Mouse (Mus musculus): Measurements from ENCODE around the gene A1cf. TPM values are rescaled to one million over a fixed set of nuclear protein-coding genes. Genes with fewer than 3 reads are reported as not detected.

A1cf gene
- polyA plus RNA-seq, 2 experiments, result not detected

DNA sequence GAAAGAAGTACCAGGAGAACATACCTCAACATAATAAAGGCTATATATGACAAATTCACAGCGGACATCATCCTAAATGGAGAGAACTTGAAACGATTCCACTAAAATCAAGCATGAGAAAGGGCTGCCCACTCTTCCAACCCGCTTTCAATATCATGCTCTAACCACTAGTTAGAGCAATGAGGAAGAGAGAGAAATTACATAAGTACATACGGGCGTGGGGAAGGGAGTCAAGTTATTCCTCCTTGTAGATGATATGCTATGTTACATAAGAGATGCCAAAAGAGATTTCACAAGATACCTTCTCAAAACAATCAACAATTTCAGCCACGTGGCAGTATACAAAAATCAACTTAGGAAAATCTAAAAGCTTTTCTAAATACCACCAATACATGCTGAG, 122.5 kb downstream of the A1cf start:
- no peaks in the 10 kb centered on the region for H3K4me1 ChIP-seq (ENCODE audit: control insufficient read depth, insufficient read depth, low read length)
- no peak overlapping the region for H3K4me2 ChIP-seq (replicated peaks; ENCODE audit: low read depth, low read length, severe bottlenecking)
- H3K27ac ChIP-seq (replicated peaks; ENCODE audit: low read depth, low read length), result no peak overlapping the region
- DNase-seq (ENCODE audit: low spot score) (no peak), ATAC-seq (ENCODE audit: low FRiP score, low read depth) (no peak)
- 93% methylated on average over 6 of the region's 6 CpGs for WGBS
- no peaks in the 10 kb centered on the region for H3K9me3 ChIP-seq (ENCODE audit: control insufficient read depth, low read length)
- H3K4me3 ChIP-seq (replicated peaks; ENCODE audit: low read length), result no peak overlapping the region
- no peaks in the 10 kb centered on the region for H3K27me3 ChIP-seq (ENCODE audit: control insufficient read depth, insufficient read depth, low read length)
- H3K9ac ChIP-seq (ENCODE audit: low read depth, low read length, severe bottlenecking), result no peak overlapping the region
- no peak for TF ChIP-seq POLR2A (IDR thresholded peaks at IDR 0.05; ENCODE audit: borderline replicate concordance, extremely low read depth, insufficient read depth, insufficient read length)
- H3K36me3 ChIP-seq (ENCODE audit: control insufficient read depth, insufficient read depth, low read length), result no peaks in the 10 kb centered on the region

DNA sequence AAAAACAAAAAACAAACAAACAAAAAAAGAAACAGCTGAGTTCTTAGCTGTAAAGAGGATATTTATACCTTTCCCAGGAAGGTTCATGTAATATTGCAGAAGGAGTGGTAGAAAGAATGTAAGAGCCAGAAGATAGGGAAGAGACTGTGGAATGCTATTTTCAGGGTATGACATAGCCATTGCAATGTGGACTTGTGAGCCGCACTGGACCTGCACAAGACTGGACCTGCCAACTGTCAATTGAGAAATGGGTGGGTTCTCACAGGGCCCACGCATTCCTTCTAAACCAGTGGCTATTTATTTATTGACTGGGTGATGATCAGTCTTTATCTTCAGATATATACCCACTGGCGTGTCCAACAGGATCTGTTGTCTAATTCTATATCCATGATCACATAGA, 128.4 kb downstream of the A1cf start:
- TF ChIP-seq POLR2A (IDR thresholded peaks at IDR 0.05; ENCODE audit: borderline replicate concordance, extremely low read depth, insufficient read depth, insufficient read length), result no peak
- no peak overlapping the region for H3K27ac ChIP-seq (replicated peaks; ENCODE audit: low read depth, low read length)
- H3K36me3 ChIP-seq (ENCODE audit: control insufficient read depth, insufficient read depth, low read length), result no peaks in the 10 kb centered on the region
- WGBS, result 92% methylated on average over 3 of the region's 3 CpGs
- ATAC-seq (ENCODE audit: low FRiP score, low read depth) (no peak), DNase-seq (ENCODE audit: low spot score) (no peak)
- H3K4me1 ChIP-seq (ENCODE audit: control insufficient read depth, insufficient read depth, low read length), result no peaks in the 10 kb centered on the region
- H3K4me3 ChIP-seq (replicated peaks; ENCODE audit: low read length), result no peak overlapping the region
- no peaks in the 10 kb centered on the region for H3K9me3 ChIP-seq (ENCODE audit: control insufficient read depth, low read length)
- no peak overlapping the region for H3K9ac ChIP-seq (ENCODE audit: low read depth, low read length, severe bottlenecking)
- no peaks in the 10 kb centered on the region for H3K27me3 ChIP-seq (ENCODE audit: control insufficient read depth, insufficient read depth, low read length)
- H3K4me2 ChIP-seq (replicated peaks; ENCODE audit: low read depth, low read length, severe bottlenecking), result no peak overlapping the region

Other genes starting within 250 kb of the A1cf start
- gene Prkg1, start 103.7 kb upstream of the A1cf start, polyA plus RNA-seq (2012; rRNA removed), result 7.1 and 7.4 TPM in 2 replicates
- gene Prkg1, start 103.7 kb upstream of the A1cf start, polyA plus RNA-seq (2014; fragmentation: Nextera tagmentation; extraction: Ambion mirVana), result 7.6 and 9.6 TPM in 2 replicates
- 5.8 and 6.4 TPM in 2 replicates for gene Asah2, start 239.4 kb downstream of the A1cf start, polyA plus RNA-seq (2012; rRNA removed)
- 2.2 and 2.5 TPM in 2 replicates for gene Asah2, start 239.4 kb downstream of the A1cf start, polyA plus RNA-seq (2014; fragmentation: Nextera tagmentation; extraction: Ambion mirVana)

Measured in limb, embryonic 14.5 days (tissue).